Mouse (Mus musculus): ENCODE data around the gene Rxfp1. TPM values are rescaled to one million over a fixed set of nuclear protein-coding genes. Genes with fewer than 3 reads are reported as not detected.
"Not testable (repeated sequence)": the region's sequence is repeated elsewhere in the genome, so short reads cannot be mapped to it uniquely, and the experiment has no call there.

Gene Rxfp1
- total and polyA plus RNA-seq, 3 experiments, result 1.2 to 2.6 (median 1.3) TPM

DNA sequence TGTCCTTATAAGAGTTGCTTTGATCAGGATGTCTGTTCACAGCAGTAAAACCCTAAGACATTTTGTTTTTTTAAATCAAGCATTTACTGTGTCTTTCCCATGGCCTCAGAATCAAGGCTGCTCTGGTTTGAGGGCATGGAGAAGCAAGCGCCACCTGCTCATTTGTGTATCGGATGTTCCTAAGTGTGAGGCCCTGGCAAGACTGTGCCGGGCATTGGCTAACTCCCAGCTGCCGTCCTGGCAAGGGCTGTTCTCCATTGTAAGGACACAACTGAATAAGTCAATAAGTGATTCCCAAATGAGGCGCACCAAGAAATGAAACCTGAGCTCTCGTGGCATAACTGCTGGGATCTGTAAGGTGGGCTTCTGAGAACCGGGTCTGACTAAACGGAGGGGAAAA, 31.2 kb downstream of the Rxfp1 start:
- H3K36me3 ChIP-seq (ENCODE audit: control insufficient read depth, insufficient read depth, low read length), result no peaks in the 10 kb centered on the region
- DNase-seq, result peak; percentile 16 to 30
- no peak overlapping the region for H3K27ac ChIP-seq
- H3K27me3 ChIP-seq (ENCODE audit: control insufficient read depth, insufficient read depth, low read length), result no peaks in the 10 kb centered on the region; the same call in 1 of the 2 replicates
- H3K4me3 ChIP-seq, result no peak overlapping the region
- no peak overlapping the region for H3K9ac ChIP-seq (ENCODE audit: low read depth, low read length)
- H3K79me2 ChIP-seq (replicated peaks; ENCODE audit: control insufficient read depth, insufficient read depth, low read length), result no peaks in the 10 kb centered on the region
- no peak for TF ChIP-seq EP300 (IDR thresholded peaks at IDR 0.05; ENCODE audit: insufficient read depth, low read depth, low read length)
- no peak for TF ChIP-seq POLR2A (IDR thresholded peaks at IDR 0.05; ENCODE audit: insufficient read depth, low read depth, low read length)
- TF ChIP-seq CTCF (IDR thresholded peaks at IDR 0.05), result no peak
- WGBS, result 80% methylated on average over 8 of the region's 8 CpGs
- intact Hi-C loops (cut with DNase I), result no loop called here
- no peaks in the 10 kb centered on the region for H3K4me1 ChIP-seq (ENCODE audit: control insufficient read depth, insufficient read depth, low read length)

DNA sequence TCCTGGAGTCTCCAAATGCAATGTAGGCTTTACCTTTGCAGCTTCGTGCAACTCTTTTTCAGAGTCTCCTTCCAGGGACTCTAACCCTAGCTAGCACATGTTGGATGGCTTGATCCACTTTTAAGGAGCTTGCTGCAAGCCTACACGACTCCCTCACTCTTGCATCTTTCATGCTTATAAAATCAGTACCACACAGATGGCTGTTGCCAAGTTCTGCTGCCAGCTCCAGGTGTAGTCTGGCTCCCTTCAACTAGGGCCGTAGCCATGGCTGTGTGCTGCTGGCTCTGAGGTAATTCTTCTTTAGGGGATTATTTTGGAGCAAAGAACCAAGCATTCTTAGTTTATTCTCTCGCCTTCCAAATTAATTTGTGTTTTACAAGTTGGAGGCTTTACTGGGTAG, 34.5 kb downstream of the Rxfp1 start:
- intact Hi-C loops (cut with DNase I), result no loop called here
- Histone ChIP-seq H3K36me3 (ENCODE audit: control insufficient read depth, insufficient read depth, low read length) (no peaks in the 10 kb centered on the region), H3K27me3 (ENCODE audit: control insufficient read depth, insufficient read depth, low read length) (no peaks in the 10 kb centered on the region; the same call in 1 of the 2 replicates), H3K9ac (ENCODE audit: low read depth, low read length) (no peak overlapping the region), H3K4me1 (ENCODE audit: control insufficient read depth, insufficient read depth, low read length) (no peaks in the 10 kb centered on the region), H3K27ac (no peak overlapping the region), H3K4me3 (no peak overlapping the region), H3K79me2 (replicated peaks; ENCODE audit: control insufficient read depth, insufficient read depth, low read length) (no peaks in the 10 kb centered on the region)
- 84% methylated on average over 4 of the region's 4 CpGs for WGBS
- no peak for TF ChIP-seq POLR2A (IDR thresholded peaks at IDR 0.05; ENCODE audit: insufficient read depth, low read depth, low read length)
- no peak for TF ChIP-seq CTCF (IDR thresholded peaks at IDR 0.05)
- no peak for TF ChIP-seq EP300 (IDR thresholded peaks at IDR 0.05; ENCODE audit: insufficient read depth, low read depth, low read length)
- no peak for DNase-seq

DNA sequence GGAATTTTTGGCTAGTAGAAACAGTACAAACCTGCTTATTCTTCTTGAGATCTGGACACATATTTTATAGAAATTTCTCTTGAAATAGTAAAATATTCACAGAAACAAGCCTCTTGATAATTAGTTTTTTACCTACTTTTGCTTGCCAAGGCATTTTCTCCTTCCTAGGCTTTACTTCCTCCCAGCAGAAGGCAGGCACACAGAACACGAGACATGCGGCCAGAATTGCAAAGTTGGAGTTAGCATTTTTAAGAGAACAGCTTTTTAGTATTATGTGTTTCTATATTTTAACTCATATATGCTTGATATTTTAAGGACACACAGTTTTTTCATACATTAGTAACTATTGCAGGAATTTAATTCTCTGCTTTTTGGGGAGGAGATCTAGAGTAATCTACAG, 45.7 kb downstream of the Rxfp1 start:
- no peaks in the 10 kb centered on the region for H3K79me2 ChIP-seq (replicated peaks; ENCODE audit: control insufficient read depth, insufficient read depth, low read length)
- no peak for DNase-seq
- H3K9ac ChIP-seq (ENCODE audit: low read depth, low read length), result no peak overlapping the region
- 77% methylated on average over 2 of the region's 2 CpGs for WGBS
- H3K27ac ChIP-seq, result no peak overlapping the region
- H3K27me3 ChIP-seq (ENCODE audit: control insufficient read depth, insufficient read depth, low read length), result no peaks in the 10 kb centered on the region
- H3K36me3 ChIP-seq (ENCODE audit: control insufficient read depth, insufficient read depth, low read length), result no peaks in the 10 kb centered on the region
- no peaks in the 10 kb centered on the region; the same call in 1 of the 2 replicates for H3K4me1 ChIP-seq (ENCODE audit: control insufficient read depth, insufficient read depth, low read length)
- H3K4me3 ChIP-seq, result no peak overlapping the region
- TF ChIP-seq CTCF (IDR thresholded peaks at IDR 0.05) (no peak), POLR2A (IDR thresholded peaks at IDR 0.05; ENCODE audit: insufficient read depth, low read depth, low read length) (no peak)
- intact Hi-C loops (cut with DNase I), result no loop called here

DNA sequence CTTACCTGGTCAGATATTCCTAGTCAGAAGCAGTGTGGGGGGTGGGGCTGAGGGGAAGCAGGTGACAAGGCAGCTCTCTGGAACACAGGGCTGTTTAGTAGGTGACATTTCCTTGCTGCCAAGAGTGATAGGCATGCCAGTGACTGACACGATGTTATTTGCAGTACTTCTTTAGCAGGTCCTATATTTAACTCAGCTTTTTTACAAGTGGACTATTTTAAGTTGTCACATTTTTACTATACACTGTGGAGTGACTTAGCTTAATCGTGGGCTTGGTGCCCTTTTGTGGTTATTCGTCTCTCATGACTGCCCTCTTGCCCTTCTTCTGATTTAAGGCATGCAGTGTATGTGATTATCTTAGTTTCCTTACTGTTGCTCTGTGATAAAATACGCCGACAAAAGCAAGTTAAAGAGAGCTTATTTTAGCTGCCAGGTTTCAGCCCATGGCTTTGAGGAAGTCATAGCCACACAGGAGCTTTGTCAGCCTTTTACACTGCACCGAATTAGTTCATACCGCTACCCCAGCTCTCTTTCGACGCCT, 47.5 kb downstream of the Rxfp1 start:
- peak; percentile 53 to 74 for DNase-seq
- no peaks in the 10 kb centered on the region for H3K36me3 ChIP-seq (ENCODE audit: control insufficient read depth, insufficient read depth, low read length)
- WGBS, result 38% methylated on average over 9 of the region's 9 CpGs
- H3K27ac ChIP-seq, result peak overlapping the region; percentile 82
- H3K27me3 ChIP-seq (ENCODE audit: control insufficient read depth, insufficient read depth, low read length), result no peaks in the 10 kb centered on the region
- intact Hi-C loops (cut with DNase I), result no loop called here
- no peaks in the 10 kb centered on the region for H3K79me2 ChIP-seq (replicated peaks; ENCODE audit: control insufficient read depth, insufficient read depth, low read length)
- no peaks in the 10 kb centered on the region; the same call in 1 of the 2 replicates for H3K4me1 ChIP-seq (ENCODE audit: control insufficient read depth, insufficient read depth, low read length)
- H3K4me3 ChIP-seq, result no peak overlapping the region
- TF ChIP-seq EP300 (IDR thresholded peaks at IDR 0.05; ENCODE audit: insufficient read depth, low read depth, low read length) (peak; percentile 79), CTCF (IDR thresholded peaks at IDR 0.05) (no peak)
- no peak overlapping the region for H3K9ac ChIP-seq (ENCODE audit: low read depth, low read length)

DNA sequence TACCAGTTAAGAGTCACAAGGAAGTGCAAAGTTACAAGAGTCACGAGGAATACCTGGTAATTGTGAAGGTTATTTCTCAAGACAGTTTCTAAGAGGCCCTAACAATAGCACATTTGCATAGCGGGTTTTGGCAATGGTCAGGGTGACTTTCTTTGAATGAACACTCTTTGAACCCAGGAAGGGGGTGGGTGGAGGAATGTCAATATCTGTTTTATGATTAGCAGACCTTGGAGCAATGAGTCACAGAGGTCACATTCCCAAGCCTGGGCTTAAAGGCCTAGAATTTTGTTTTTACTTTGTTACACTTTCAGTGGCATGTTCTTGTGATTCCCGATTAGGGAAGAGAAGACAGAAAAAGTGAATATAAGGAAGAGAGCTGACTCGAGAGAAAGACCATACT, 49.6 kb downstream of the Rxfp1 start:
- DNase-seq; intact Hi-C loops (cut with DNase I); H3K4me1 ChIP-seq (ENCODE audit: control insufficient read depth, insufficient read depth, low read length); H3K36me3 ChIP-seq (ENCODE audit: control insufficient read depth, insufficient read depth, low read length); H3K79me2 ChIP-seq (replicated peaks; ENCODE audit: control insufficient read depth, insufficient read depth, low read length); H3K4me3 ChIP-seq; H3K9ac ChIP-seq (ENCODE audit: low read depth, low read length); H3K27me3 ChIP-seq (ENCODE audit: control insufficient read depth, insufficient read depth, low read length); H3K27ac ChIP-seq: not testable (repeated sequence)
- 85% methylated on average over 4 of the region's 4 CpGs for WGBS

DNA sequence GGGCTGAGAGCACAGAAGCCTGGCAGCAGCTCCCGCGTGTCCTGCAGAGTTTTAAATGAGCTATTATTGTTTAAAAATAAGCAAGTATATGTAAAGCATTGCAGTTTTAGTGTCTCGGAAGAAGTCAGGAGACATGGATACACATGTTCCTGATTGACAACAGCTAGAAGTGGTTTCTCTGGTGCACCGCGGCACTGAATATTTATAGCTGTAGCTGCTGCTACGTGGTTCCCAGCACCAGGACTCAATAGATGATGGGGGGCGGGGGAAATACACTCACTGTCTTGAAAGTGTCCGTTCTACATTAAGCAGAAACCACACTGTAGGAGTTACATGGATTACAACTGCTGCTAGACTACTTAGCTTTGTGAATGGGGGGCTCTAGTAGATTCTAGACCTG, 54.2 kb downstream of the Rxfp1 start:
- no peak for TF ChIP-seq POLR2A (IDR thresholded peaks at IDR 0.05; ENCODE audit: insufficient read depth, low read depth, low read length)
- no peak for TF ChIP-seq CTCF (IDR thresholded peaks at IDR 0.05)
- TF ChIP-seq EP300 (IDR thresholded peaks at IDR 0.05; ENCODE audit: insufficient read depth, low read depth, low read length), result no peak
- Histone ChIP-seq H3K9ac (ENCODE audit: low read depth, low read length) (no peak overlapping the region), H3K27me3 (ENCODE audit: control insufficient read depth, insufficient read depth, low read length) (no peaks in the 10 kb centered on the region), H3K27ac (no peak overlapping the region), H3K4me3 (no peak overlapping the region), H3K36me3 (ENCODE audit: control insufficient read depth, insufficient read depth, low read length) (no peaks in the 10 kb centered on the region), H3K79me2 (replicated peaks; ENCODE audit: control insufficient read depth, insufficient read depth, low read length) (no peaks in the 10 kb centered on the region), H3K4me1 (ENCODE audit: control insufficient read depth, insufficient read depth, low read length) (peaks cover 1% of the 10 kb centered on the region; the same call in 1 of the 2 replicates)
- DNase-seq, result no peak
- WGBS, result 59% methylated on average over 8 of the region's 8 CpGs
- intact Hi-C loops (cut with DNase I), result no loop called here

Data from heart, adult 2 months (tissue).